Mouse (Mus musculus) embryo, embryonic 10 days (tissue): Measurements from ENCODE around the gene Rdh12.

Source experiments
- DNase-seq: peaks from one replicate; pipeline ENCODE4 v3.0.0-alpha.2; 2015; ENCODE audit warnings: low spot score

Gene Rdh12

GRCm38 (mm10) chr12:79253294-79254053 lies 44.8 kb downstream of the Rdh12 start:
- DNase-seq: no peak

- no peak for DNase-seq
Observed at GRCm38 (mm10) chr12:79254975-79255374, 46.3 kb downstream of the Rdh12 start.

GRCm38 (mm10) chr12:79260154-79260553 lies 51.4 kb downstream of the Rdh12 start:
- DNase-seq: no peak

- DNase-seq: peak; percentile 29
Observed at GRCm38 (mm10) chr12:79261035-79261434, 52.3 kb downstream of the Rdh12 start.
